Mouse (Mus musculus): Measurements from ENCODE around the gene Il12b. TPM values are rescaled to one million over a fixed set of nuclear protein-coding genes. Genes with fewer than 3 reads are reported as not detected.
"Not testable (repeated sequence)": the region's sequence is repeated elsewhere in the genome, so short reads cannot be mapped to it uniquely, and the experiment has no call there.

Gene Il12b
- polyA plus RNA-seq, 1 experiment from 2014 or later: 0.17 TPM

GRCm38 (mm10) chr11:44414605-44415004, 14.7 kb downstream of the Il12b start:
- no peak overlapping the region for H3K9ac ChIP-seq
- H3K27me3 ChIP-seq: no peaks in the 10 kb centered on the region
- no peak overlapping the region for H3K4me2 ChIP-seq
- no peak for ATAC-seq (ENCODE audit: low FRiP score)
- H3K4me3 ChIP-seq: no peak overlapping the region
- H3K36me3 ChIP-seq: no peaks in the 10 kb centered on the region
- WGBS: 78% methylated on average over 3 of the region's 3 CpGs
- no peak overlapping the region for H3K27ac ChIP-seq
- H3K9me3 ChIP-seq: no peaks in the 10 kb centered on the region
- no peaks in the 10 kb centered on the region for H3K4me1 ChIP-seq (replicated peaks)

- no peak for ATAC-seq (ENCODE audit: low FRiP score)
- Histone ChIP-seq H3K9me3 (no peaks in the 10 kb centered on the region), H3K4me3 (no peak overlapping the region), H3K36me3 (no peaks in the 10 kb centered on the region), H3K27ac (no peak overlapping the region), H3K27me3 (no peaks in the 10 kb centered on the region), H3K4me1 (replicated peaks) (no peaks in the 10 kb centered on the region), H3K4me2 (no peak overlapping the region), H3K9ac (no peak overlapping the region)
- 69% methylated on average over 1 of the region's 1 CpGs for WGBS
These were observed 17.5 kb downstream of the Il12b start for GRCm38 (mm10) chr11:44417403-44417802.

GRCm38 (mm10) chr11:44422337-44423111, 22.7 kb downstream of the Il12b start:
- Histone ChIP-seq H3K36me3 (no peaks in the 10 kb centered on the region), H3K4me1 (replicated peaks) (peaks cover 15% of the 10 kb centered on the region), H3K27me3 (no peaks in the 10 kb centered on the region), H3K9me3 (no peaks in the 10 kb centered on the region), H3K4me3 (no peak overlapping the region), H3K4me2 (no peak overlapping the region), H3K9ac (no peak overlapping the region), H3K27ac (no peak overlapping the region)
- no peak for ATAC-seq (ENCODE audit: low FRiP score)
- 74% methylated on average over 10 of the region's 10 CpGs for WGBS

GRCm38 (mm10) chr11:44423261-44423660, 23.4 kb downstream of the Il12b start:
- no peak overlapping the region for H3K4me3 ChIP-seq
- no peaks in the 10 kb centered on the region for H3K9me3 ChIP-seq
- H3K4me1 ChIP-seq (replicated peaks): peaks cover 15% of the 10 kb centered on the region
- H3K4me2 ChIP-seq: no peak overlapping the region
- ATAC-seq (ENCODE audit: low FRiP score): no peak
- H3K27ac ChIP-seq: peak overlapping the region; percentile 64; the same call in 1 of the 2 replicates
- H3K9ac ChIP-seq: no peak overlapping the region
- WGBS: 59% methylated on average over 6 of the region's 6 CpGs
- no peaks in the 10 kb centered on the region for H3K36me3 ChIP-seq
- H3K27me3 ChIP-seq: no peaks in the 10 kb centered on the region

- no peaks in the 10 kb centered on the region for H3K9me3 ChIP-seq
- ATAC-seq (ENCODE audit: low FRiP score): no peak
These were observed 24.1 kb downstream of the Il12b start for GRCm38 (mm10) chr11:44423955-44424354.

GRCm38 (mm10) chr11:44425006-44425405, 25.1 kb downstream of the Il12b start:
- WGBS: 79% methylated on average over 8 of the region's 8 CpGs
- H3K9ac ChIP-seq: no peak overlapping the region
- ATAC-seq (ENCODE audit: low FRiP score): no peak
- H3K27me3 ChIP-seq: no peaks in the 10 kb centered on the region
- H3K4me2 ChIP-seq: no peak overlapping the region
- H3K27ac ChIP-seq: no peak overlapping the region
- no peaks in the 10 kb centered on the region for H3K36me3 ChIP-seq
- H3K9me3 ChIP-seq: no peaks in the 10 kb centered on the region
- H3K4me1 ChIP-seq (replicated peaks): peaks cover 15% of the 10 kb centered on the region
- no peak overlapping the region for H3K4me3 ChIP-seq

More at GRCm38 (mm10) chr11:44423955-44424354, 24.1 kb downstream of the Il12b start:
- WGBS: 58% methylated on average over 5 of the region's 5 CpGs
- peaks cover 15% of the 10 kb centered on the region for H3K4me1 ChIP-seq (replicated peaks)
- no peaks in the 10 kb centered on the region for H3K36me3 ChIP-seq
- H3K4me3 ChIP-seq: no peak overlapping the region
- no peaks in the 10 kb centered on the region for H3K27me3 ChIP-seq
- H3K9ac ChIP-seq: no peak overlapping the region
- H3K27ac ChIP-seq: peak overlapping the region; percentile 64
- no peak overlapping the region for H3K4me2 ChIP-seq

GRCm38 (mm10) chr11:44425626-44426025, 25.8 kb downstream of the Il12b start:
- Histone ChIP-seq H3K9ac (no peak overlapping the region), H3K36me3 (no peaks in the 10 kb centered on the region), H3K27ac (no peak overlapping the region), H3K4me3 (no peak overlapping the region), H3K27me3 (no peaks in the 10 kb centered on the region), H3K9me3 (no peaks in the 10 kb centered on the region), H3K4me2 (no peak overlapping the region), H3K4me1 (replicated peaks) (peaks cover 15% of the 10 kb centered on the region)
- 72% methylated on average over 6 of the region's 6 CpGs for WGBS
- ATAC-seq (ENCODE audit: low FRiP score): no peak

GRCm38 (mm10) chr11:44427951-44428350, 28.1 kb downstream of the Il12b start:
- ATAC-seq (ENCODE audit: low FRiP score): no peak
- H3K4me3 ChIP-seq: no peak overlapping the region
- H3K4me2 ChIP-seq: no peak overlapping the region
- H3K9ac ChIP-seq: no peak overlapping the region
- 70% methylated on average over 2 of the region's 2 CpGs for WGBS
- H3K4me1 ChIP-seq (replicated peaks): peaks cover 11% of the 10 kb centered on the region
- H3K9me3 ChIP-seq: no peaks in the 10 kb centered on the region
- H3K36me3 ChIP-seq: no peaks in the 10 kb centered on the region
- H3K27me3 ChIP-seq: no peaks in the 10 kb centered on the region
- no peak overlapping the region for H3K27ac ChIP-seq

- H3K9ac ChIP-seq: no peak overlapping the region
- H3K4me2 ChIP-seq: no peak overlapping the region
- no peak overlapping the region for H3K4me3 ChIP-seq
- H3K27ac ChIP-seq: no peak overlapping the region
- H3K4me1 ChIP-seq (replicated peaks): no peaks in the 10 kb centered on the region
- H3K9me3 ChIP-seq: no peaks in the 10 kb centered on the region
- H3K36me3 ChIP-seq: no peaks in the 10 kb centered on the region
- WGBS: 90% methylated on average over 3 of the region's 3 CpGs
- no peaks in the 10 kb centered on the region for H3K27me3 ChIP-seq
- ATAC-seq (ENCODE audit: low FRiP score): no peak
These were observed 30.2 kb downstream of the Il12b start for GRCm38 (mm10) chr11:44430036-44430435.

GRCm38 (mm10) chr11:44437786-44438185, 37.9 kb downstream of the Il12b start:
- no peaks in the 10 kb centered on the region for H3K9me3 ChIP-seq
- WGBS: 94% methylated on average over 6 of the region's 6 CpGs
- H3K4me2 ChIP-seq: no peak overlapping the region

GRCm38 (mm10) chr11:44451046-44451445, 51.2 kb downstream of the Il12b start:
- no peak overlapping the region for H3K4me3 ChIP-seq
- H3K9me3 ChIP-seq: no peaks in the 10 kb centered on the region
- no peak for ATAC-seq (ENCODE audit: low FRiP score)
- no peaks in the 10 kb centered on the region for H3K4me1 ChIP-seq (replicated peaks)
- no peaks in the 10 kb centered on the region for H3K27me3 ChIP-seq
- H3K9ac ChIP-seq: no peak overlapping the region
- peaks cover 13% of the 10 kb centered on the region for H3K36me3 ChIP-seq
- H3K4me2 ChIP-seq: no peak overlapping the region
- no peak overlapping the region for H3K27ac ChIP-seq

More at GRCm38 (mm10) chr11:44437786-44438185, 37.9 kb downstream of the Il12b start:
- no peak overlapping the region for H3K27ac ChIP-seq
- no peak for ATAC-seq (ENCODE audit: low FRiP score)
- H3K36me3 ChIP-seq: no peaks in the 10 kb centered on the region
- H3K9ac ChIP-seq: no peak overlapping the region
- no peak overlapping the region for H3K4me3 ChIP-seq
- no peaks in the 10 kb centered on the region for H3K27me3 ChIP-seq
- H3K4me1 ChIP-seq (replicated peaks): no peaks in the 10 kb centered on the region

GRCm38 (mm10) chr11:44452016-44452415, 52.2 kb downstream of the Il12b start:
- WGBS: 93% methylated on average over 5 of the region's 5 CpGs
- H3K4me2 ChIP-seq; H3K9me3 ChIP-seq; ATAC-seq (ENCODE audit: low FRiP score); H3K9ac ChIP-seq; H3K4me3 ChIP-seq; H3K27me3 ChIP-seq; H3K27ac ChIP-seq; H3K4me1 ChIP-seq (replicated peaks): not testable (repeated sequence)
- H3K36me3 ChIP-seq: peaks cover 21% of the 10 kb centered on the region

GRCm38 (mm10) chr11:44453423-44453822, 53.6 kb downstream of the Il12b start:
- H3K9ac ChIP-seq: no peak overlapping the region
- no peaks in the 10 kb centered on the region for H3K9me3 ChIP-seq
- ATAC-seq (ENCODE audit: low FRiP score): no peak
- H3K36me3 ChIP-seq: peaks cover 32% of the 10 kb centered on the region
- no peak overlapping the region for H3K27ac ChIP-seq
- no peak overlapping the region for H3K4me3 ChIP-seq
- H3K4me2 ChIP-seq: no peak overlapping the region
- no peaks in the 10 kb centered on the region for H3K27me3 ChIP-seq
- 62% methylated on average over 2 of the region's 2 CpGs for WGBS
- H3K4me1 ChIP-seq (replicated peaks): no peaks in the 10 kb centered on the region

Data from hindbrain, embryonic 13.5 days (tissue).